Mouse (Mus musculus) neural tube, embryonic 14.5 days (tissue): ENCODE measurements around the gene Capn12. TPM values are rescaled to one million over a fixed set of nuclear protein-coding genes. Genes with fewer than 3 reads are reported as not detected.

Experiments
- polyA plus RNA-seq: library from polyadenylated mRNA; unstranded; fragments of >200 nt; fragmentation: Nextera tagmentation; extraction: Ambion mirVana; gene quantifications from 2 replicates; pipeline ENCODE4 v1.2.1, GENCODE M21; 2014

The Capn12 gene
- polyA plus RNA-seq, 1 experiment from 2014 or later: 0.90 TPM

Other genes starting within 250 kb of the Capn12 start
- gene Fbxo27, start 188.6 kb upstream of the Capn12 start, polyA plus RNA-seq: 6.7 and 11.8 TPM in 2 replicates
- gene Fbxo17, start 164.6 kb upstream of the Capn12 start, polyA plus RNA-seq: 2.4 TPM in 2 replicates
- gene Mrps12, start 139.6 kb upstream of the Capn12 start, polyA plus RNA-seq: 109 and 126 TPM in 2 replicates
- 19.3 and 19.9 TPM in 2 replicates for gene Sars2, start 139.4 kb upstream of the Capn12 start, polyA plus RNA-seq
- 0.79 and 0.81 TPM in 2 replicates for gene Ccer2, start 125.2 kb upstream of the Capn12 start, polyA plus RNA-seq
- gene Sirt2, start 114.7 kb upstream of the Capn12 start, polyA plus RNA-seq: 97.2 and 110 TPM in 2 replicates
- gene Nfkbib, start 113.9 kb upstream of the Capn12 start, polyA plus RNA-seq: 67.0 and 77.8 TPM in 2 replicates
- gene Rinl, start 92.5 kb upstream of the Capn12 start, polyA plus RNA-seq: 1.6 TPM in 2 replicates
- gene Hnrnpl, start 72.9 kb upstream of the Capn12 start, polyA plus RNA-seq: 158 and 160 TPM in 2 replicates
- 74.5 and 94.4 TPM in 2 replicates for gene Ech1, start 56.2 kb upstream of the Capn12 start, polyA plus RNA-seq
- gene Lgals4, start 47.6 kb upstream of the Capn12 start, polyA plus RNA-seq: 3.4 and 4.1 TPM in 2 replicates
- gene Lgals7, start 17.6 kb upstream of the Capn12 start, polyA plus RNA-seq: 1.8 and 2.6 TPM in 2 replicates
- 109 and 143 TPM in 2 replicates for gene Actn4, start 80.9 kb downstream of the Capn12 start, polyA plus RNA-seq
- gene Eif3k, start 100.4 kb downstream of the Capn12 start, polyA plus RNA-seq: 316 and 346 TPM in 2 replicates
- gene Map4k1, start 100.6 kb downstream of the Capn12 start, polyA plus RNA-seq: 7.3 and 7.8 TPM in 2 replicates
- 5.9 and 11.6 TPM in 2 replicates for gene Ryr1, start 243.8 kb downstream of the Capn12 start, polyA plus RNA-seq